Mouse (Mus musculus) MEL (cell line): Measurements from ENCODE around the gene Borcs5. TPM values are rescaled to one million over a fixed set of nuclear protein-coding genes. Genes with fewer than 3 reads are reported as not detected.

Experiments used
- DNase-seq: peaks from one replicate; pipeline ENCODE4 v3.0.0; 2011; ENCODE audit warnings: low read depth, low spot score
- H3K27ac ChIP-seq: 2 replicates; pipeline ENCODE4 v1.5.1; 2012; ENCODE audit warnings: low read depth, mild to moderate bottlenecking, control low read depth, low read length, moderate library complexity; ENCODE audit not compliant: control insufficient read depth
- H3K27me3 ChIP-seq, 2 experiments: fragments of 150-350 bp in 1 of 2; sonication (generic) in 1 of 2; 2 replicates each; pipeline ENCODE4 v1.6.1; 2012; ENCODE audit warnings: low read length in 2 of 2, mild to moderate bottlenecking in 2 of 2, improper control_type of control experiment in 1 of 2, moderate library complexity in 1 of 2; ENCODE audit not compliant: insufficient read depth in 2 of 2, control insufficient read depth in 1 of 2
- H3K36me3 ChIP-seq, 2 experiments: 2 replicates each; pipeline ENCODE4 v1.6.1; 2012 to 2014; ENCODE audit warnings: low read length in 2 of 2, improper control_type of control experiment in 1 of 2, inconsistent platforms in 1 of 2, mild to moderate bottlenecking in 1 of 2; ENCODE audit not compliant: insufficient read depth in 2 of 2, control insufficient read depth in 1 of 2
- H3K4me1 ChIP-seq, 2 experiments: fragments of 150-350 bp in 1 of 2; sonication (generic) in 1 of 2; 2 replicates each; pipeline ENCODE4 v1.6.1; 2012; ENCODE audit warnings: low read length in 2 of 2, improper control_type of control experiment in 1 of 2, mild to moderate bottlenecking in 1 of 2; ENCODE audit not compliant: insufficient read depth in 2 of 2, control insufficient read depth in 1 of 2
- H3K4me3 ChIP-seq, 2 experiments: fragments of 150-350 bp in 1 of 2; sonication (generic) in 1 of 2; 2 replicates each; pipeline ENCODE4 v1.5.1; 2012; ENCODE audit warnings: low read depth in 2 of 2, low read length in 2 of 2, mild to moderate bottlenecking in 2 of 2, moderate library complexity in 2 of 2, control low read depth in 1 of 2, improper control_type of control experiment in 1 of 2; ENCODE audit not compliant: control insufficient read depth in 1 of 2, insufficient read depth in 1 of 2
- H3K79me2 ChIP-seq: 2 replicates; pipeline ENCODE4 v1.6.1; 2012; ENCODE audit warnings: mild to moderate bottlenecking, low read length, moderate library complexity; ENCODE audit not compliant: control insufficient read depth, poor library complexity, insufficient read depth
- H3K9ac ChIP-seq: 2 replicates; pipeline ENCODE4 v1.6.1; 2012; ENCODE audit warnings: low read depth, mild to moderate bottlenecking, control low read depth, low read length, moderate library complexity; ENCODE audit not compliant: control insufficient read depth, poor library complexity, severe bottlenecking
- H3K9me3 ChIP-seq: fragments of 150-350 bp; sonication (generic); replicated peaks from 2 replicates; pipeline ENCODE4 v1.6.1; 2012; ENCODE audit warnings: mild to moderate bottlenecking, low read length, improper control_type of control experiment, moderate library complexity; ENCODE audit not compliant: insufficient read depth
- BHLHE40 ChIP-seq: IDR thresholded peaks from 2 replicates; pipeline ENCODE4 v1.6.1; 2012; ENCODE audit warnings: low read depth, mild to moderate bottlenecking, inconsistent platforms, low read length, improper control_type of control experiment, borderline replicate concordance
- CHD1 ChIP-seq: IDR thresholded peaks from 2 replicates; pipeline ENCODE4 v1.6.1; 2012; ENCODE audit warnings: low read depth, mild to moderate bottlenecking, inconsistent platforms, low read length, improper control_type of control experiment
- CHD2 ChIP-seq: IDR thresholded peaks from 2 replicates; pipeline ENCODE4 v1.6.1; 2011; ENCODE audit warnings: low read length, improper control_type of control experiment
- CTCF ChIP-seq, 3 experiments: IDR thresholded peaks in 2 of 3; conservative IDR thresholded peaks in 1 of 3; 2 replicates each; pipeline ENCODE4 v1.5.1; 2011 to 2012; ENCODE audit warnings: low read length in 3 of 3, low read depth in 2 of 3, mild to moderate bottlenecking in 2 of 3, improper control_type of control experiment in 1 of 3, inconsistent platforms in 1 of 3, mixed read lengths in 1 of 3, moderate library complexity in 1 of 3; ENCODE audit not compliant: control insufficient read depth in 1 of 3, insufficient read depth in 1 of 3, poor library complexity in 1 of 3, severe bottlenecking in 1 of 3
- E2F4 ChIP-seq: IDR thresholded peaks from 2 replicates; pipeline ENCODE4 v1.6.1; 2011; ENCODE audit warnings: low read depth, low read length, improper control_type of control experiment, borderline replicate concordance
- GABPA ChIP-seq: IDR thresholded peaks from 2 replicates; pipeline ENCODE4 v1.6.1; 2012; ENCODE audit warnings: low read depth, mild to moderate bottlenecking, inconsistent platforms, low read length, improper control_type of control experiment, moderate library complexity
- GATA1 ChIP-seq: IDR thresholded peaks from 2 replicates; pipeline ENCODE4 v1.6.1; 2011; ENCODE audit warnings: low read depth, low read length, improper control_type of control experiment
- JUND ChIP-seq: IDR thresholded peaks from 2 replicates; pipeline ENCODE4 v1.6.1; 2011; ENCODE audit warnings: low read depth, mild to moderate bottlenecking, improper control_type of control experiment, low read length
- MAFK ChIP-seq: IDR thresholded peaks from 2 replicates; pipeline ENCODE4 v1.6.1; 2011; ENCODE audit warnings: low read depth, mild to moderate bottlenecking, low read length, improper control_type of control experiment, borderline replicate concordance
- MAX ChIP-seq: IDR thresholded peaks from 2 replicates; pipeline ENCODE4 v1.6.1; 2011; ENCODE audit warnings: low read length, improper control_type of control experiment
- MEF2A ChIP-seq: IDR thresholded peaks from 2 replicates; pipeline ENCODE4 v1.6.1; 2014; ENCODE audit warnings: low read depth, mild to moderate bottlenecking, inconsistent platforms, low read length, improper control_type of control experiment; ENCODE audit not compliant: poor library complexity, insufficient replicate concordance, severe bottlenecking; ENCODE audit errors: extremely low read depth
- MYC ChIP-seq: IDR thresholded peaks from 2 replicates; pipeline ENCODE4 v1.6.1; 2011; ENCODE audit warnings: low read depth, mild to moderate bottlenecking, low read length, improper control_type of control experiment, moderate library complexity
- NELFE ChIP-seq: IDR thresholded peaks from 2 replicates; pipeline ENCODE4 v1.6.1; 2011; ENCODE audit warnings: low read depth, low read length, improper control_type of control experiment
- NRF1 ChIP-seq: IDR thresholded peaks from 2 replicates; pipeline ENCODE4 v1.6.1; 2014; ENCODE audit warnings: low read depth, mild to moderate bottlenecking, inconsistent platforms, low read length, improper control_type of control experiment, moderate library complexity; ENCODE audit not compliant: poor library complexity, insufficient read depth, severe bottlenecking
- POLR2A ChIP-seq, 2 experiments: IDR thresholded peaks; 2 replicates each; pipeline ENCODE4 v1.6.1; 2011 to 2012; ENCODE audit warnings: low read length in 2 of 2, mild to moderate bottlenecking in 2 of 2, control low read depth in 1 of 2, improper control_type of control experiment in 1 of 2, low read depth in 1 of 2, moderate library complexity in 1 of 2; ENCODE audit not compliant: control insufficient read depth in 1 of 2, insufficient read depth in 1 of 2, poor library complexity in 1 of 2
- POLR2AphosphoS2 ChIP-seq: IDR thresholded peaks from 2 replicates; pipeline ENCODE4 v1.6.1; 2011; ENCODE audit warnings: low read length, improper control_type of control experiment
- POLR2AphosphoS5 ChIP-seq: IDR thresholded peaks from 2 replicates; pipeline ENCODE4 v1.6.1; 2012; ENCODE audit warnings: low read depth, borderline replicate concordance, mild to moderate bottlenecking, inconsistent platforms, low read length, moderate library complexity, mixed read lengths
- RAD21 ChIP-seq: IDR thresholded peaks from 2 replicates; pipeline ENCODE4 v1.6.1; 2011; ENCODE audit warnings: mild to moderate bottlenecking, low read depth, low read length, improper control_type of control experiment
- SMC3 ChIP-seq: IDR thresholded peaks from 2 replicates; pipeline ENCODE4 v1.6.1; 2011; ENCODE audit warnings: low read depth, low read length, improper control_type of control experiment
- TBP ChIP-seq: IDR thresholded peaks from 2 replicates; pipeline ENCODE4 v1.8.0; 2011; ENCODE audit warnings: low read depth, low read length, improper control_type of control experiment
- UBTF ChIP-seq: IDR thresholded peaks from 2 replicates; pipeline ENCODE4 v1.6.1; 2012; ENCODE audit warnings: low read depth, mild to moderate bottlenecking, inconsistent platforms, low read length, improper control_type of control experiment, moderate library complexity, borderline replicate concordance; ENCODE audit not compliant: insufficient read depth
- USF1 ChIP-seq: IDR thresholded peaks from 2 replicates; pipeline ENCODE4 v1.6.1; 2014; ENCODE audit warnings: low read depth, mild to moderate bottlenecking, inconsistent platforms, low read length, improper control_type of control experiment, moderate library complexity
- USF2 ChIP-seq, 2 experiments: IDR thresholded peaks; 2 replicates each; pipeline ENCODE4 v1.6.1; 2011 to 2012; ENCODE audit warnings: improper control_type of control experiment in 2 of 2, low read length in 2 of 2, borderline replicate concordance in 1 of 2, inconsistent platforms in 1 of 2, low read depth in 1 of 2, mild to moderate bottlenecking in 1 of 2; ENCODE audit not compliant: insufficient read depth in 1 of 2
- ZC3H11A ChIP-seq: IDR thresholded peaks from 2 replicates; pipeline ENCODE4 v1.6.1; 2012; ENCODE audit warnings: low read depth, mild to moderate bottlenecking, inconsistent platforms, low read length, improper control_type of control experiment
- ZKSCAN1 ChIP-seq: IDR thresholded peaks from 2 replicates; pipeline ENCODE4 v1.6.1; 2012; ENCODE audit warnings: low read depth, mild to moderate bottlenecking, inconsistent platforms, low read length, improper control_type of control experiment, moderate library complexity
- ZMIZ1 ChIP-seq: IDR thresholded peaks from 2 replicates; pipeline ENCODE4 v1.6.1; 2012; ENCODE audit warnings: low read depth, mild to moderate bottlenecking, inconsistent platforms, low read length, improper control_type of control experiment, moderate library complexity
- polyA plus RNA-seq, 2 experiments: library from polyadenylated mRNA; stranded (reverse) in 1 of 2; unstranded in 1 of 2; fragments of >175 nt in 1 of 2; fragments of >200 nt in 1 of 2; gene quantifications; 2 replicates each; pipeline versions ENCODE4 v1.2.1 to v1.2.4; 2012; ENCODE audit warnings: low replicate concordance in 2 of 2, low read depth in 1 of 2; ENCODE audit not compliant: insufficient read length in 2 of 2, insufficient read depth in 1 of 2, missing spikeins in 1 of 2
- total RNA-seq: library from RNA; depleted of rRNA; stranded (reverse); fragments of 300-350 nt; gene quantifications from 2 replicates; pipeline ENCODE4 v1.2.3, GENCODE M21; 2012

Borcs5 gene
- total and polyA plus RNA-seq, 3 experiments = 7.7 to 13.0 TPM; not detected in 1

DNA sequence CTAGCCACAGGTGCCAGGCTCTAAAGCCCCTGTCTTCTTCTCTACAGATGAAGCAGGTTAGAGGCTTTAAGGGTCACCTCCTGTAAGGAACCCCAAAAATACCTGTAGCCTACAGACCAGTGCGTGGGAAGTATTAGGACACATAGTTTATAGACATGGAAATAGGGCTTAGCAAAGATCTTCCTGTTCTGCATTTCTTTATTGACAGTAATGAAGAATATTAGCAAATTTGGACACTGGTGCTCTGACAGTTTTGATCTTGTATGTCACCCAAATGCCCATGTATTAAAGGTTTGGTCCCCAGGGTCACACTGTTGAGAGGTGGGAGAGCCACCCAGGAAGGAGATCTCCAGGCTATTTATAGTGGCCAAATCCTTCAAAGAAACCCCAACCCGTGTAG lies 57.2 kb downstream of the Borcs5 start:
- Histone ChIP-seq H3K9me3 (no peaks in the 10 kb centered on the region), H3K27me3 (no peaks in the 10 kb centered on the region), H3K27ac (no peak overlapping the region), H3K4me3 (no peak overlapping the region), H3K4me1 (peaks cover 0 to 13% of the 10 kb centered on the region in 2 experiments; a peak in 2 of 4 replicates), H3K36me3 (peaks cover 0 to 4% of the 10 kb centered on the region in 2 experiments; a peak in 2 of 4 replicates), H3K9ac (no peak overlapping the region)
- DNase-seq = no peak
- TF ChIP-seq GABPA = no peak
- no peak for TF ChIP-seq JUND
- no peak for TF ChIP-seq SMC3
- no peak for TF ChIP-seq USF1
- no peak for TF ChIP-seq BHLHE40
- TF ChIP-seq NELFE = no peak
- TF ChIP-seq CHD2 = no peak
- no peak for TF ChIP-seq CHD1
- TF ChIP-seq ZMIZ1 = no peak
- TF ChIP-seq POLR2A (IDR thresholded peaks at IDR 0.05; ENCODE audit: control insufficient read depth in 1 of 2, insufficient read depth in 1 of 2, low read depth in 1 of 2, low read length in 2 of 2, poor library complexity in 1 of 2) = no peak
- no peak for TF ChIP-seq UBTF
- TF ChIP-seq CTCF (IDR thresholded peaks at IDR 0.05 in 2 of 3, conservative IDR thresholded peaks at IDR 0.05 in 1 of 3; ENCODE audit: control insufficient read depth in 1 of 3, insufficient read depth in 1 of 3, low read depth in 2 of 3, low read length in 3 of 3, poor library complexity in 1 of 3, severe bottlenecking in 1 of 3) = no peak
- TF ChIP-seq GATA1 = no peak
- no peak for TF ChIP-seq USF2 (IDR thresholded peaks at IDR 0.05; ENCODE audit: borderline replicate concordance in 1 of 2, insufficient read depth in 1 of 2, low read depth in 1 of 2, low read length in 2 of 2)
- TF ChIP-seq ZC3H11A = no peak
- TF ChIP-seq, all 39 proteins: peak for 0
- no peaks in the 10 kb centered on the region for H3K79me2 ChIP-seq

DNA sequence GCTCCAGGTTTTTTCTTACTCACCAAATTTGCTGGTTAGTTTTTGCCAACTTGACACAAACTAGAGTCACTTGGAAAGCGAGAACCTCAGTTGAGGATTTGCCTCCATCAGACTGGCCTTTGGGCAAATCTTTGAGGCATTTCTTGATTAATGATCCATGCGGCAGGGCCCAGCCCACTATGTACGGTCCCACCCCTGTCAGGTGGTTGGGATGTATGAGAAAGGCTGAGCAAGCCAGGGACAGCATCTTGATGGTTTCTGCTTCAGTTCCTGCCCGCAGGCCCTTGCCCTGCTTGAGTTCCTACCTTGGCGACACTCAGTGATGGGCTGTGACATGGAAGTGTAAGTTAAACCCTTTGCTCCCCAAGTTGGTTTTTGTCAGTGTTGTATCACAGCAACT lies 58.9 kb downstream of the Borcs5 start:
- Histone ChIP-seq H3K4me1 (peaks cover 0 to 13% of the 10 kb centered on the region in 2 experiments; a peak in 2 of 4 replicates), H3K79me2 (no peaks in the 10 kb centered on the region), H3K9me3 (no peaks in the 10 kb centered on the region), H3K36me3 (peaks cover 0 to 4% of the 10 kb centered on the region in 2 experiments; a peak in 2 of 4 replicates), H3K27me3 (no peaks in the 10 kb centered on the region), H3K27ac (no peak overlapping the region), H3K4me3 (no peak overlapping the region), H3K9ac (no peak overlapping the region)
- no peak for DNase-seq
- TF ChIP-seq MAX (no peak), GATA1 (no peak), TBP (no peak), MAFK (no peak), MEF2A (no peak), POLR2AphosphoS2 (no peak), USF1 (no peak), E2F4 (no peak), POLR2AphosphoS5 (no peak), ZC3H11A (no peak), RAD21 (no peak), ZKSCAN1 (no peak), JUND (no peak), MYC (no peak), ZMIZ1 (no peak), CHD2 (no peak), NELFE (no peak), NRF1 (no peak)
